Mouse (Mus musculus): Measurements from ENCODE around the gene Itgb1bp1.
A peak's percentile ranks its signal among the peaks of the same experiment; 100 is the strongest.

Itgb1bp1 gene

GRCm38 (mm10) chr12:21286243-21286622 is at the start of gene Itgb1bp1:
TSS of gene Itgb1bp1 (minus strand) at chr12:21286284.
- peak; percentile 99 for DNase-seq (ENCODE audit: low spot score)

- no peak for DNase-seq (ENCODE audit: low spot score)
Measured at GRCm38 (mm10) chr12:21335869-21336268, 49.8 kb upstream of the Itgb1bp1 start.

- DNase-seq (ENCODE audit: low spot score), result no peak
Measured at GRCm38 (mm10) chr12:21333766-21334165, 47.7 kb upstream of the Itgb1bp1 start.

DNA sequence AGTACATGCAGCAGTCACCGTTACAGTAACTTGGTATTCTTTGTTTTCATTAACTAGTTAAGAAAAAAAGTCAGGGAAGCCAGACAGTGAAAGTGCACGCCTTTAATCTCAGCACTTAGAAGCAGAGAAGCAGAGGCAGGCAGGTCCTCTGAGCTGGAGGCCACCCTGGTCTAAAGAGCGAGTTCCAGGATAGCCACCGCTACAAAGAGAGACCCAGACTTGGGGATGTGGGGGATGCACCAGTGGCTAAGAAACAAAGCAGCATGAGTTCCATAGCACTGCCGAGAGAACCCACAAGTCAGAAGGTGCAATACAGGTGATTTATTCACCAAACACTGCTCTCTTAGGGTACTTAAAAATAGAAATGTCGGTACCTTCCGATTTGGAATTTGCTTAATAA is 46.9 kb upstream of the Itgb1bp1 start:
- DNase-seq (ENCODE audit: low spot score), result no peak

- no peak for DNase-seq (ENCODE audit: low spot score)
Measured at GRCm38 (mm10) chr12:21331711-21332110, 45.6 kb upstream of the Itgb1bp1 start.

- no peak for DNase-seq (ENCODE audit: low spot score)
Measured at GRCm38 (mm10) chr12:21330961-21331576, 45.0 kb upstream of the Itgb1bp1 start.

DNA sequence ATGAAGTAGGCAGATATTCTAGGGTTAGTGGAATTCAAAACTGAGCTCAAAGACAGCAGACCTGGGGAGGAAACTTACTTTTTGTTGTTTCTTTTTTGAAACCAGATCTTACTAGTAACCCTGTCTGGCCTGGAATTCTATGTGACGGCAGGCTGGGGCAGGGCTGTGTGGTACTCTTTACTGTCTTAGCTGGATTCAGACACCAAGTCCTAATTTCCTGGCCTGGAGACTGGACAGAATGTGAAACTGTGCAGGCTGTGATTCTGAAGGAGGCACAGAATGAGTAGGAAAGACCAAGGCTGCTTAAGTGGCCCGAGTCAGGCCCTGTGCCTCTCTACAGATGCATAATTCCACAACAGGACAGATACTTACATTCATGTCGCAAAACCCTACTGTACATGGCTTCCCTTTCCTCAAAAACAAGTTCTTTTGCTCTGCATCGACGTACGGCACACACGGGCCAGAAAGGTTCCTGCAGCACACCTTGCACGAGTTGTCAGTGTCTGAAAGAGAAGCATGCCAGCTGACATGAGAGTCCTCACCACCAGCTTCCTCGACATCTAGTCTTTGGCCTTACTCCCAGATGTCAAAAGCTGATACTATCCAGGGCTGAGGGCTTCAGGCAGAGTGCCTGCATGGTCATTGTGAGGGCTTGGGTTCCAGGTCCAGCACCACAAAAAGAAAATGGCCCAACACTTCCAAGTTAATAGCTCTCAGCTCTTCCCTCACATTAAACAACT is 43.7 kb upstream of the Itgb1bp1 start:
- DNase-seq (ENCODE audit: low spot score), result no peak

GRCm38 (mm10) chr12:21326325-21326724 is 40.2 kb upstream of the Itgb1bp1 start:
- DNase-seq (ENCODE audit: low spot score), result no peak

GRCm38 (mm10) chr12:21325266-21325665 is 39.2 kb upstream of the Itgb1bp1 start:
- DNase-seq (ENCODE audit: low spot score), result no peak

DNA sequence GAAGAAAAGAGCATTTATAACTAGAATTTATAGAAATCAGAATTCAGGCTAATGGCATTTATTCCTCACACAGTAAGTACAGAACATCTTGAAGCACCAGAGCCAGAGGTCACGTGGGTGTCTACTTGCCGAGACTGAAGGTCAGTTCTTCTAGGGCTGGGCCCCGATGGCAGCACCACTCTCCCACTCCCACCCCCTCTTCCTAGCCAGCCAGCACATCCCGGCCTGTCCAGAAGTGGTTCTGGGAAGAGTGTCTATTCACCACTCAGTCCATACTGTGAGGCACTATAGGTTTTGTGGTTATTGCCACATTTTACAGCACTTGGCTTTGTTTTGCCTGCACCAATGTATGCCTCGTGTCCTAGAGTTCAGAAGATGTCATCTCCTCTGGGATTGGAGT is 38.0 kb upstream of the Itgb1bp1 start:
- no peak for DNase-seq (ENCODE audit: low spot score)

- no peak for DNase-seq (ENCODE audit: low spot score)
Measured at GRCm38 (mm10) chr12:21322856-21323255, 36.8 kb upstream of the Itgb1bp1 start.

- no peak for DNase-seq (ENCODE audit: low spot score)
Measured at GRCm38 (mm10) chr12:21322296-21322695, 36.2 kb upstream of the Itgb1bp1 start.

DNA sequence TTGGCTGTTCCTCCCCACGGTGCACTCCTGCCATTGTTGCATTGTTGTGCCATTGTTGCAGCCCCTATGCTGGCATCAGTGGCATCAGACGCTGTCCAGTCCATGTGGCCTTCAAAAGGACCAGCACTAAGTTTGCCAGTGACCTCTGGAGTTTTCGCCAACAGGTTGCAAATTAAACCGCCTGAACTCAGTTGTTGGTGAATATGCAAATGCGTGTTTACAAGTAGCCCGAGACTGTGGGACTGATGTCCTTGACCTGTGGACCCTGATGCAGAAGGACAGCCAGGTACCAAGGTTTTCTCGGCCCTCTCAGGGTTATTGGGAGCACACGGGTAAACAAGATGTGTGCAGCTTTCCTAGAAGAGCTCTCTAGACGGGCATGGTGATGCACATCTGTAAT is 35.1 kb upstream of the Itgb1bp1 start:
- no peak for DNase-seq (ENCODE audit: low spot score)

- no peak for DNase-seq (ENCODE audit: low spot score)
Measured at GRCm38 (mm10) chr12:21320317-21320716, 34.2 kb upstream of the Itgb1bp1 start.

DNA sequence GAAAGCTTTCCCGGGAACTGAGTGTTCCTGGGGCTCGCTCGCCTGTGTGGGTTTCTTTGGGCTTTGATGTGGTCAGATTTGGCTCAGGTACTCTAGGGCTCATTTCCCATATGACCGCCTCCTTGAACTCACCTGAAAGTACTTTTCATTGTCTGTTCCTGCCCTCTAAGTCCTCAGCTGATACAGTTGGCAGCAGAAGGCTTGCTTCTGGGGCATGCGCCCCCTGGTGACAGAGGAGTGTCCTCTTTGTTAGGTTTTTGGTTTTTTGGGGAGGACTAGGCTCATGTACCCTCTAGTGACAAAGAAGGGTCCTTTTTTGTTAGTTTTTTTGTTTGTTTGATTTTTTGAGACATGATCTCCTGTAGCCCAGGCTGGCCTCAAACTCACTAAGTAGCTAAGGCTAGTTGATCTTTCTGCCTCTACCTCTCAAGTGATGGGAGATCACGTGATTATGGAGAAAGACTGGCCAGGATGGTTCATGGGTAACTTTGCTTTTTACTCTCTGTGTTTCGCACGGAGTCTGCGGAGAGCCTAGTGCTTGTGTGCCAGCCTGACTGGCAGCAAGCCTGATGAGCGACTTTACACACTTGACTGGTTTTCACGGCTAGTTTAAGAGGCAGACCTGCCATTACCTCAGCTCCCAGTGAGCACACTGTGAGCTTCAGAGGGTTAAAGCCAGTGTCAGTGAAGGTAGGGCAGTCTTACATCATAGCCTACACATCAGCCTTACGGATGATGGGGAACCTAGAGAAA is 32.2 kb upstream of the Itgb1bp1 start:
- DNase-seq (ENCODE audit: low spot score), result peak; percentile 73

- DNase-seq (ENCODE audit: low spot score), result no peak
Measured at GRCm38 (mm10) chr12:21316869-21317265, 30.8 kb upstream of the Itgb1bp1 start.

GRCm38 (mm10) chr12:21315923-21316868 is 30.1 kb upstream of the Itgb1bp1 start, which contains the start of gene Iah1:
TSS of gene Iah1 (plus strand) at chr12:21316389.
- peak; percentile 90 for DNase-seq (ENCODE audit: low spot score)

DNA sequence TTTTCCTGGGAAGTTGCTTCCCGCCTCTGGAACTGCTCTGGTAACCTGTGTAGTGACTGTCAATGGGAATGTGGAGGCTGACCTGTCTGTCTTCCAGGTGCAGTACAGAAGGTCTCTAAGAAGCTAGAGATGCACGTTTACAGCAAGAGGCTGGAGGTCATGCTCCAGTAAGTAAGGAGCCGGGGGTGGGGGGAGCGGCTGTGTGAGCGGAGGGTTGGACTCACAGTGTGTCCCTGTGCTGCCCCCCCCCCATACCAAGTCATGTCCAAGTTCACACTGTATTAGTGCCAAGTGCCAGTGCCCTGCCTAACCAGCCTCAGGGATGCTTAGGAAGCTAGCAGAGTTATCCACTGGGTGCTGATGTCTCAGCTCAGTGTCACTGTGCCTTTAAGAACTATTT is 26.1 kb upstream of the Itgb1bp1 start:
- DNase-seq (ENCODE audit: low spot score), result no peak

GRCm38 (mm10) chr12:21306721-21307120 is 20.6 kb upstream of the Itgb1bp1 start:
- DNase-seq (ENCODE audit: low spot score), result no peak

GRCm38 (mm10) chr12:21305741-21306140 is 19.7 kb upstream of the Itgb1bp1 start:
- no peak for DNase-seq (ENCODE audit: low spot score)

GRCm38 (mm10) chr12:21302361-21302783 is 16.3 kb upstream of the Itgb1bp1 start:
- no peak for DNase-seq (ENCODE audit: low spot score)

DNA sequence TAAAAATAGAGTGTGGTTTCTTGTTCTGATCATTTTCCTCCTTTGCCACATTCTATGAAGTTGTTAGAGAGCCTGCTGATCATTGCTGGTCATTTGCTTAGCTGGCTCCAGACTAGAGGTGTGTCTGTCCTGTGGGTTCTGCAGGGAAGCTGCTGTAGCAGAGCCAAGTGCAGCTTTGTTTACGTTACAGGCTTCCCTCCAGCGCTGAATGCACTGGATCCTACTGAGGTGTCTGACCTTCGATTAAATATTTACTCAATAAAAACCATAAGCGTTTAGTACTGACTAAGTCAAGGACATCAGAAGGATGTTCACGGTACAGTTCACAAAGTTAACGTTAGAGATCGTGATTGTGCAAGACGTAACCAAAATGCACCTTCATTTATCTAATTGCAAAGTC is 15.8 kb upstream of the Itgb1bp1 start:
- DNase-seq (ENCODE audit: low spot score), result no peak
